Mouse (Mus musculus): ENCODE results near the gene Traf3ip2.

GRCm38 (mm10) chr10:39571011-39571410 is 41.7 kb upstream of the Traf3ip2 start:
- no peak for TF ChIP-seq GATA1 (IDR thresholded peaks at IDR 0.05; ENCODE audit: low read length)
- no peak for TF ChIP-seq TAL1 (IDR thresholded peaks at IDR 0.05; ENCODE audit: low read length)
